Mouse (Mus musculus) adrenal gland, postnatal 25 days (tissue): Measurements from ENCODE around the gene Gm10181. TPM values are rescaled to one million over a fixed set of nuclear protein-coding genes. Genes with fewer than 3 reads are reported as not detected.
"Not testable (repeated sequence)": the region's sequence is repeated elsewhere in the genome, so short reads cannot be mapped to it uniquely, and the experiment has no call there.

Source experiments
- DNase-seq: peaks from one replicate; pipeline ENCODE4 v3.0.0; 2021; ENCODE audit warnings: mixed read lengths
- long read RNA-seq: library from polyadenylated mRNA; stranded (forward); transcript quantifications from one replicate; pipeline ENCODE4 v2.0.0, GENCODE M21; 2021
- total RNA-seq: library from RNA; stranded (reverse); gene quantifications from 2 replicates; pipeline ENCODE4 v1.2.3, GENCODE M21; 2021

The Gm10181 gene
- total RNA-seq, result not detected in 2 replicates
- long read RNA-seq, result 0 reads

DNA sequence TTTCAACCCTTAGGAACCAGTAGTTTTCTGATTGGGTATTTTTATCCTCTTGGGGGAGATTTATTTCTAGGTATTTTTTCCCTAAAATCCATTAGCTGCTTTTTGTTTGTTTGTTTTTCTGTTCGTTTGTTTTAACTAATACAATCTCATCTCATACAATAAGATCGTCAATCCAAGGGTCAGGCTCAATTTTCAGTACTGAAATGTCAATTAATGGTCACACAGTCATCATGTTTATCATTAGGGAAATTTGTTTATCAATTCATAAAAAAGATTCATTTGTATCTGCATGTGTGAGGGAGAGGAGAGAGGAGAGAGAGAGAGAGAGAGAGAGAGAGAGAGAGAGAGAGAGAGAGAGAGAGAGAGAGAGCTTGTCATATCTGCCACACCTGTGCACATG is at the start of gene Gm10181:
TSS of gene Gm10181 (plus strand) at position 301 of the 400 bp plus-strand sequence.
- no peak for DNase-seq

DNA sequence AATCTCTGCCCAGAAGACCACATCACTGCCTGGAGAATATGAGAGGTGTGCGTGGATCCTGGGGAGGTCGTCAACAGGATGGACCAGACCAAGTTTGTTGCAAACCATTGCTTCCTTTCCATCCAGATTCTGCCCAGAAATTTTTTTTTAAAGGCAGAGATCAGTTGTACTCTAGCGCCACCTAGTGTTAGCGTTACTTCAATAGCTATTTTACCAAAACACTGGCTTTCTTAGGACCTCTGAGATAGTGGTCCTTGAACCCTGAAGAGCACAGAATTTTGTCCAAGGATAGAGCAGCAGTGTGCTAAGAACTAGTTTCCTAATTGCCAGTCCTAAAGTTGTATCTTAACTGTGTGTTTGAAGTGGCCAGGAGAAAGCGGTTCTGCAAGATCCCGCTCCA is 47.6 kb upstream of the Gm10181 start:
- DNase-seq, result no peak

DNA sequence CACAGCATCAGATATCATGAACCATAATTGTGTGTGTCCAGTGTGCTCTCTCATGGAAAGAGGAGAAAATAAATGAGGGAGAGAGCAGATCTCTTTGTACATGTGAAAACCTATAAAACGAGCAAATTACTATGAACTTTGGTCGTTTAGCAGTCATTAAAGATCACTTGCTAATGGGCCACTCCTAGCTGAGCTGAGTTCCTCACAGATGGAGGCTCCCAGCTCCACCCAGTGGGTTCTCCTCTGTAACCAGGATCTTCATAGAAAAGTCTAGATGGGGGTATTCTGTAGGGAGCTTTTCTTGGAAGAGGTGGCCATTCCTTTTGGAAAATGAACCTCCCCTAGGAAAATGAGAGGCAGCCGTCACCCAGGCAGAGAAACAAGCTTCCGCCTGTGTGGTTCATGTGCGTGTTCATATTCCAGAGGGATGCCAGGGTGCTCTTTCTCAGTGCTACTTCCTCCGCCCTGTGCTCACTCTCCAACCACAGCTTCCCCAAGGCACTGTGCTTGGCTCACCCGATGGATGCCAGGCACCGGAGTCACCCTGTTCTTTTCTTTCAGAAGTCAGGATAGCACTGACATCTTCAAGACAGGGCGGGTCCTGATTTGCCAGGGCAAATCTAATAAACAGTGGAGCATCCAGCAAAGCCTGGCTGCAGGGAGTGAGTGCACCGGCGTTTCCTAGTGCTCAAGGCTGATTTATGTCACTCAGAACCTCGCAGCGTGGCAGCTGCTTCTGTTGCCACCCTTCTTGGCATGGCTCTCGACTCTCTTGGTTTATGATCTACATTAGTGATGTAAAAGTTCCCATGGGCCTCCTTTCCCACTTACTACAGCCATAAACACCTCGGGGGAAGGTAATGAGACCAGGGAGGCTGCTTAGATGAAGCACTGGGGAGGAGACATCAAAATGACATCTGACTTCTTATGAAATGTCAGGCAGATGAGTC is 46.8 kb upstream of the Gm10181 start:
- peak; percentile 7 for DNase-seq

DNA sequence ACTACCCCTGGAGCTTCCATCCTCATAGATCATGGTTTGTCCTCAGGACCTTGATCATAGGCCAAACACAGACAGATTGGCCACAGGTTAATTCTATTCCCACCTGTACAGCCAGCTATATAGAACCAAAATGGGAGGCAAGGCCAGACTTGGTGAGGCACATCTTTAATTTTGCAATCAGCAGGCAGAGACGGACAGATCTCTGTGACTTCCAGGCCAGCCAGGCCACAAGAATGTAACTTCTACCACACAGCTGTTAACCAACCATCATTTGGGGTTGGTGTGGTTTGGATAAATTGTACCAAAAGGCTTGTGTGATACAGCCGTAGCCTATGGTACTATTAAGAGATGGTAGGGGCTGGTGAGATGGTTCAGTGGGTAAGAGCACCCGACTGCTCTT is 44.9 kb upstream of the Gm10181 start:
- DNase-seq, result no peak

- no peak for DNase-seq
Observed at GRCm38 (mm10) chr9:25048289-25048688, 40.9 kb upstream of the Gm10181 start.

DNA sequence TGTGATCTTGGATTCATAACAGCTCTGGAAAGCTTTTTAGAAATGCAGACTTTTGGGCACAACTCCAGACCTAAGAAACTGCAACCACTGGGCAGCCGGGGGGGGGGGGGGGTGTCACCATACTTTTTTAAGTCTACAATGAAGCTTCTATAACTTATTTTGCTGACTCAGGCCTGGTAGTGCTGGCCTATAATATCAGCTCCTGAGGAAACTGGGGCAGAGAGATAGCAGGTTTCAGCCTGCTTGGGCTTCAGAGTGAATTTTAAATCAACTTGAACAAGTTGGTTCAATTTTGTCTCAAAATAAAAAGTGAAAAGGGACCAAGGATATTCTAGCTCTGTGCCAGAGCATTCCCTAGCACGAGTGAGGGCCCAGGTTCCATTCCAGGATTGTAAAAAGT is 40.3 kb upstream of the Gm10181 start:
- DNase-seq, result no peak

- no peak for DNase-seq
Observed at GRCm38 (mm10) chr9:25051901-25052300, 37.3 kb upstream of the Gm10181 start.

GRCm38 (mm10) chr9:25055650-25056376 is 33.4 kb upstream of the Gm10181 start:
- DNase-seq, result no peak

DNA sequence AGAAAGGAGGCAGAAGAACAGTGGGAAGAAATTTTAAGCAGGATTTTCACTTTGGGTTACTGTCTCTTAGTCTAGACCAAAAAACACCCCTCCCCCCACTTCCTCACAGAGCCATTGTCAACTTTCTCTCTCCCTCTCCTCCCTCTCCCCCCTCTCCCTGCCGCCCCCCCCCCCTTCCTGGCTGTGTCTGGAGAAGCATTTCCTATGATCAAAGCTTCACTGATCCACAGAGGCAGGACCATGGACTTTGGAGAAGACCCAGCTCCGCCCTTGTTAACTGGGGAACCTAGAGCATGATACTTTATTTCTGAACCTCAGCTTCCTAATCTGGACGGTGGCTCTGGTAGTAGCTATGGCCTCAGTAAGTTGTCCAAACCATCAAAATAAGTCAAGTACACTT is 30.5 kb upstream of the Gm10181 start:
- DNase-seq, result no peak

DNA sequence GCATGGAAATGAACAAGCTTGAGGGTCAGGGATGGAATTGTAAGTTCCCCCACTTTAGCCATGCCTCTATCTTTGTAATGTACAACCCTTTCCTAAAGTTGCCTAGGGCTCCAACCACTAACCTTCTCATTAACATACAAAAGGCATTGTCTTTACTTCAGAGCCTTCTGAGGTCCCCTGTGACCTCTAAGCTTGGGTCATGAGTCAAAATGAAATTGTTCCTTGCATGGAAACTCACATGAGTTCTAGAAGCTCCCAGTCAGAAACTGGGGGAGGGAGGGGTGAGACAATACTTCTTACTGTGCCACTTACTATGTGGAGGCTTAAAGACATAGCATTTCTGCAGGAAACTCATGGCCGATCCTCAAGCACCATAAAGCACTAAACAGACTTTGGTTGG is 16.6 kb upstream of the Gm10181 start:
- no peak for DNase-seq

- no peak for DNase-seq
Observed at GRCm38 (mm10) chr9:25075977-25076376, 13.2 kb upstream of the Gm10181 start.

DNA sequence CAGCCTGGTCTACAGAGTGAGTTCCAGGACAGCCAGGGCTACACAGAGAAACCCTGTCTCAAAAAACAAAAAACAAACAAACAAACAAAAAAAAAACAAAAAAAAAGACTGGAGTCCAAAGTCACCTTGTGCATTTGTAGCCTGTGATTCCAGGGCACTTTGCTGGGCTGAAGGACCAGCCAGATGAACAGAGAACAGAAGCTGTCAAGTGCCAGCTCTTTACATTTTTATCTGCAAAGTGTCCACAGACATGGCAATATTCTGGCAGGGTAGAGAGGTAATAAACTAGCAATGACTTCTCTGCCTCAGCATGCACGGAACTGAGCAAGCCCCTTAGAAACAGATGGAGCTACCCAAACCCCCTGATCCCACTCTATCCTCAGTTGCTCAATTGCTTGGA is 12.7 kb upstream of the Gm10181 start:
- DNase-seq, result no peak

DNA sequence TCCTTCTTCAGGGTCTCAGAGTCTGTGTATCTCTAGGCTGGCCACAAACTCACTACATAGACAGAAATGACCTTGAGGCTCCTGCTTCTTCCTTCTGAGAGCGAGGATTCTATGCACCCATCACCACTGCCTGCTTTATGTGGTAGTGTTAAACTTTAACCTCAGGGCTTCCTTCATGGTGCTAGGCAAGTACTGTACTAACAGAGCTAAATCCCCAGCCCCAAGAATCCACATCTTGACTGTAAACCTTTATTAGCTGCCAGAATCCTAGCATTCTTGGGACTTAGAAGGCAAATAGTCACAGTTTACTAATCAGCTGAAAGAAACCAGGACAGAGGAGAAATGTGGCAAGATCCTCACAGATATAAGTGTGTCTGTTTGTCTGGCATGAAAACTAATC is 1.6 kb downstream of the Gm10181 start:
- DNase-seq, result no peak

- DNase-seq, result no peak
Observed at GRCm38 (mm10) chr9:25102881-25103280, 13.7 kb downstream of the Gm10181 start.

- peak; percentile 3 for DNase-seq
Observed at GRCm38 (mm10) chr9:25104638-25105037, 15.4 kb downstream of the Gm10181 start.

- DNase-seq, result not testable (repeated sequence)
Observed at GRCm38 (mm10) chr9:25123590-25123989, 34.4 kb downstream of the Gm10181 start.

DNA sequence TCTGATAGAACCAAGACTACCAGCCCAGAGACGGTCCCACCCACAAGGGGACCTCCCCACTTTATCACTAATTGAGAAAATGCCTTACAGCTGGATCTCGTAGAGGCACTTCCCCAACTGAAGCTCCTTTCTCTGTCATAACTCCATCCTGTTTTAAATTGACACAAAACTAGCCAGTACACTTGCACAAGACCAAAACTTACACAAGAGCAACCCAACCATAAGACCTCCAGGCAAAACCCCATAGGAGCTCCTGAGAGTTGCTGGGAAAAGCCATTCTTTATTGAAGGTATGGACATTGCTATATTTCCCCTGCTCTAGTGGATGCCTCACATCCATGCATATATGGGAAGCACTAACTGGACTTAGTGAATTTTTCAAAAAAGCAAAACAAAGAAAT is 34.8 kb downstream of the Gm10181 start:
- no peak for DNase-seq

GRCm38 (mm10) chr9:25132253-25132652 is 43.0 kb downstream of the Gm10181 start:
- DNase-seq, result no peak

GRCm38 (mm10) chr9:25132920-25133319 is 43.7 kb downstream of the Gm10181 start:
- DNase-seq, result no peak

DNA sequence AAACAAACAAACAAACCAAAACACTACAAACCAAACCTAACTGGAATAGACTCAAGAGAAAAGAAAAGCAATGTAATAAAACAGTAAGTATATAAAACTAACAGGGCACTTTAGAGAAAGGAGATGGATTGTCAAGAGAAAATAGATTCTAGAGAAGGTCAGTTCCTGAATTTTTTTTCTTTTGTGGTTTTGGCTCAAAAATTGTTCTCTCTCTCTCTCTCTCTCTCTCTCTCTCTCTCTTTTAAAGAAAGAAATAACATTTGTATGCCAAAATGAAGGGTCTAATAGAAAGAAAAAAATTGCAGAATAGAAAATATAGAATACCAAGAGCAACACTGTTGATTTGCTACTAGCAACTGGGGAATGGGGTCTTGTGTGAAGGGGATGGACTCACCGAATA is 49.7 kb downstream of the Gm10181 start:
- no peak for DNase-seq
